Mouse (Mus musculus): ENCODE measurements around the gene Srr. TPM values are rescaled to one million over a fixed set of nuclear protein-coding genes. Genes with fewer than 3 reads are reported as not detected.

Gene Srr
- polyA plus RNA-seq, 1 experiment from 2014 or later = 4.4 TPM

DNA sequence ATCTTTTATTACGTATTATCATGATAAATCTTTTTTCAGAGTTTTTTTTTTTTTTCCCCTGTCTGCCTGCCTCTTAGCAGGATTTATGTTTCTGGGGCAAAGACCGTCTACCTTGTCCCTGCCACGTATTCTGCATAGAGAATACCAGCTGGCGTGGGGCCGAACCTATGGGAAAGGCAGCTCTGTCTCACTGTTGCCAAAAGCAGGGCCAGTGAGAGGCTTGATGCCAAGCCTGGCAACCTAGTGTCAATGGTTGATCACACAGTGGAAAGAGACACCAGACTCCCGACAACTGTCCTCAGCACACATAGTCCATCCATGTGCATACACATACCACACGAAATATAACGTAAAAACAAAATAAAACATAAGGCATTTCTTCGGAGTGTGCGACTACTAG lies 42.6 kb downstream of the Srr start:
- Histone ChIP-seq H3K9me3 (ENCODE audit: low read length) (no peaks in the 10 kb centered on the region), H3K4me2 (ENCODE audit: low read depth, low read length) (no peak overlapping the region), H3K36me3 (replicated peaks; ENCODE audit: insufficient read depth, low read length) (no peaks in the 10 kb centered on the region), H3K27me3 (ENCODE audit: insufficient read depth, low read length) (no peaks in the 10 kb centered on the region), H3K9ac (replicated peaks) (no peak overlapping the region), H3K4me1 (ENCODE audit: insufficient read depth) (no peaks in the 10 kb centered on the region), H3K27ac (ENCODE audit: low read depth) (no peak overlapping the region), H3K4me3 (ENCODE audit: low read depth, low read length) (no peak overlapping the region)
- no peak for DNase-seq
- 95% methylated on average over 10 of the region's 10 CpGs for WGBS (ENCODE audit: insufficient replicate concordance)
- no peak for TF ChIP-seq CTCF (IDR thresholded peaks at IDR 0.05; ENCODE audit: low read depth)
- TF ChIP-seq EP300 (IDR thresholded peaks at IDR 0.05; ENCODE audit: low read depth) = no peak
- no peak for ATAC-seq

DNA sequence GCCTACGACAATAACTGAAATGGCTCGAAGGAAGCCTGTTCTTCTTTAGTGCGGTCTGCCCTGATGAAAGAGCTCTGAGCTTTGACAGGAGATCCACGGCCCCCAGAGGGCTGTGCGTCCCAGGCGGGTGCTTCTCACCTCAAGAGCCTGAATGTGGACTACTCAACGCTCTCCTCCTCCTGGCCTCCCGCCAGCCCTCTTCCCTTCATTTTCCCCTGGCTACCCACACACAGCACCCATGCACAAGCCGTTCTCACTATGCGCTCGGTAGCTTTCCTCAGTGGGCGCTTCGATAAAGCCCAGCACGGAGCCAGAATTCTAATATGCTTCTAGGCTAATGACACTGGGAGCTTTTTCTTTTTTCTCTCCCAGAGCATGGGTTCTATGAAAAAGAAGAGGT lies 43.8 kb downstream of the Srr start:
- DNase-seq = no peak
- Histone ChIP-seq H3K9ac (replicated peaks) (no peak overlapping the region), H3K27me3 (ENCODE audit: insufficient read depth, low read length) (no peaks in the 10 kb centered on the region), H3K4me2 (ENCODE audit: low read depth, low read length) (no peak overlapping the region), H3K4me3 (ENCODE audit: low read depth, low read length) (no peak overlapping the region), H3K4me1 (ENCODE audit: insufficient read depth) (peaks cover 2% of the 10 kb centered on the region; the same call in 1 of the 2 replicates), H3K36me3 (replicated peaks; ENCODE audit: insufficient read depth, low read length) (no peaks in the 10 kb centered on the region), H3K27ac (ENCODE audit: low read depth) (no peak overlapping the region), H3K9me3 (ENCODE audit: low read length) (no peaks in the 10 kb centered on the region)
- ATAC-seq = no peak
- TF ChIP-seq CTCF (IDR thresholded peaks at IDR 0.05; ENCODE audit: low read depth) = no peak
- no peak for TF ChIP-seq EP300 (IDR thresholded peaks at IDR 0.05; ENCODE audit: low read depth)
- WGBS (ENCODE audit: insufficient replicate concordance) = 85% methylated on average over 14 of the region's 14 CpGs

DNA sequence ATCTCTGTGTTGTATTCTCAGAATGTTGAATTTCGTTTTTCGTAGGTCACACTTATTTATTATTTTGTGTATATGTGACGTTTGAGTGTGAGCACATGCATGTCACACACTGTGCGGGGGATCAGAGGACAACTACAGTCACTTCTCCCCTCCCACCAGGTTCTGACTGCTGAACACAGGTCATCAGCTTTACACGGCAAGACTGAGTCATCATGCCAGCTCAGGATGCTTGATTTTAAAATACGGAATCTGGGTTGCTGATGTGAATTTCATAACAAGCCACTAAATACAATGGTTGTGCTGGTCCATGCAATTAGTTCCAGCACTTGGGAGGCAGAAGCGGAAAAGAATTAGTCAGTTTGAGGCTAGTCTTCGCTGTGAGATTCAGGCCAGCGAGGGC lies 44.7 kb downstream of the Srr start:
- TF ChIP-seq CTCF (IDR thresholded peaks at IDR 0.05; ENCODE audit: low read depth) = no peak
- Histone ChIP-seq H3K27me3 (ENCODE audit: insufficient read depth, low read length) (no peaks in the 10 kb centered on the region), H3K4me2 (ENCODE audit: low read depth, low read length) (no peak overlapping the region), H3K36me3 (replicated peaks; ENCODE audit: insufficient read depth, low read length) (no peaks in the 10 kb centered on the region), H3K9me3 (ENCODE audit: low read length) (no peaks in the 10 kb centered on the region), H3K4me1 (ENCODE audit: insufficient read depth) (peaks cover 2% of the 10 kb centered on the region; the same call in 1 of the 2 replicates), H3K27ac (ENCODE audit: low read depth) (no peak overlapping the region), H3K9ac (replicated peaks) (no peak overlapping the region), H3K4me3 (ENCODE audit: low read depth, low read length) (no peak overlapping the region)
- 82% methylated on average over 9 of the region's 9 CpGs for WGBS (ENCODE audit: insufficient replicate concordance)
- ATAC-seq (no peak), DNase-seq (no peak)

GRCm38 (mm10) chr11:74876801-74877200 lies 48.9 kb downstream of the Srr start:
- Histone ChIP-seq H3K9ac (replicated peaks) (no peak overlapping the region), H3K9me3 (ENCODE audit: low read length) (no peaks in the 10 kb centered on the region), H3K4me1 (ENCODE audit: insufficient read depth) (peaks cover 6% of the 10 kb centered on the region; the same call in 1 of the 2 replicates), H3K27ac (ENCODE audit: low read depth) (no peak overlapping the region), H3K4me2 (ENCODE audit: low read depth, low read length) (no peak overlapping the region), H3K4me3 (ENCODE audit: low read depth, low read length) (no peak overlapping the region), H3K36me3 (replicated peaks; ENCODE audit: insufficient read depth, low read length) (no peaks in the 10 kb centered on the region), H3K27me3 (ENCODE audit: insufficient read depth, low read length) (no peaks in the 10 kb centered on the region)
- DNase-seq (no peak), ATAC-seq (no peak)
- WGBS (ENCODE audit: insufficient replicate concordance) = 23% methylated on average over 9 of the region's 9 CpGs
- no peak for TF ChIP-seq EP300 (IDR thresholded peaks at IDR 0.05; ENCODE audit: low read depth)

DNA sequence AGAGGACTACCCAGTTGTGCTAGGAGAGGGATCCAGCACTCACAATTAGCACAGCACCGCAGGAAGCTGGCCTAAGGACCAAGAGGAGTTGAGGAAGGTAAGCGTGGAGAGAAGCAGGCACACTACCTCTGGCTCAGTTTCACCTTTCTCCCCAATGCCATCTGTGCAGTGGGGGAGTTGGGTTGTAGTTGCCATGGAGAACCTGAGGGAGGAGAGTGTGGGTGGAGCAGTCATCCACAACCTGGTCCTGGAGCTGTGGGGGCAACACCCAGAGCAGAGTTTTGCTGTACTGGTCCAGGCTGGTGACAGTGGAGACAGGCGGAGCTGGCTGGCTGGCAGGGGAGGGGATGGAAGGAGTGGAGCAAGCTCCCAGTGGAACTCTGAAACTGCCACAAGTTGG lies 51.1 kb downstream of the Srr start:
- H3K27ac ChIP-seq (ENCODE audit: low read depth) = no peak overlapping the region
- no peak for ATAC-seq
- H3K4me2 ChIP-seq (ENCODE audit: low read depth, low read length) = no peak overlapping the region
- H3K27me3 ChIP-seq (ENCODE audit: insufficient read depth, low read length) = no peaks in the 10 kb centered on the region
- peaks cover 6% of the 10 kb centered on the region; the same call in 1 of the 2 replicates for H3K4me1 ChIP-seq (ENCODE audit: insufficient read depth)
- H3K4me3 ChIP-seq (ENCODE audit: low read depth, low read length) = no peak overlapping the region
- 69% methylated on average over 3 of the region's 3 CpGs for WGBS (ENCODE audit: insufficient replicate concordance)
- TF ChIP-seq CTCF (IDR thresholded peaks at IDR 0.05; ENCODE audit: low read depth) = no peak
- DNase-seq = no peak
- no peaks in the 10 kb centered on the region for H3K9me3 ChIP-seq (ENCODE audit: low read length)
- no peak overlapping the region for H3K9ac ChIP-seq (replicated peaks)
- H3K36me3 ChIP-seq (replicated peaks; ENCODE audit: insufficient read depth, low read length) = no peaks in the 10 kb centered on the region

DNA sequence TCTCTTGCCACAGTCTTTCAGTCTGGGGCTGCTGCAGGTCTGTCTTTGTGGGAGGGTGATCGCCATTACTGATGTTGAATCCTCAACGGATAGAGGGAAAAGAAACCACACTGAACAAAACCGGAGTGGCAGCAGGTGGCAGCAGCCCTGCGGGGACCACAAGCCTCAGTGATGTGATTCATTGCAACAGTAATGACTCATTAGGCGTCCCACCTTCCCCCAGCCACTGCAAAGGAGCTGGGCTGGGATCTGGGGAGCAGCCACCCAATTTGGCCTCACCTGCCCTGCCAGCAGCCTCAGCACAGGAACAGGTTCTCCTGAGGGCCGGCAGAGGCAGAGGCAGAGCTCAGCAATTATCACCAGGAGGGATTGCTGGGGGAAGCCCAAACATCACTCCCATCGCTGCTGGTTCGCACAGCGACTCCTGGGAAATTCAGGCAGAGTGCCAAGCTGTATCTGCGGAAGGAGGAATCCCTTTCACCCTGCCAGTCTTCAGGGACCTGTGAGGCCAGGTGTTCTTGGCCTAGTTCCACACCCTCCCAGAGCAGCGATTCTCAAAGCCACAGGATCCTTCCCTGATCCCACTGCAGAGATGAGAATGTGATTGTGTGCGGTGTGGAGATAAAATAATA lies 54.6 kb downstream of the Srr start:
- 68% methylated on average over 12 of the region's 12 CpGs for WGBS (ENCODE audit: insufficient replicate concordance)
- H3K27ac ChIP-seq (ENCODE audit: low read depth) = no peak overlapping the region
- no peak for ATAC-seq
- no peak for DNase-seq
- no peak overlapping the region for H3K9ac ChIP-seq (replicated peaks)
- H3K4me2 ChIP-seq (ENCODE audit: low read depth, low read length) = no peak overlapping the region
- H3K9me3 ChIP-seq (ENCODE audit: low read length) = no peaks in the 10 kb centered on the region
- H3K4me1 ChIP-seq (ENCODE audit: insufficient read depth) = 0 out of 2 replicates have a peak, but pooled peaks cover 4% of the 10 kb centered on the region
- peaks cover 3% of the 10 kb centered on the region; the same call in 1 of the 2 replicates for H3K36me3 ChIP-seq (replicated peaks; ENCODE audit: insufficient read depth, low read length)
- no peak overlapping the region for H3K4me3 ChIP-seq (ENCODE audit: low read depth, low read length)
- TF ChIP-seq EP300 (IDR thresholded peaks at IDR 0.05; ENCODE audit: low read depth) = no peak
- no peak for TF ChIP-seq CTCF (IDR thresholded peaks at IDR 0.05; ENCODE audit: low read depth)
- H3K27me3 ChIP-seq (ENCODE audit: insufficient read depth, low read length) = no peaks in the 10 kb centered on the region
